Mouse (Mus musculus): Measurements from ENCODE around the gene Pif1. TPM values are rescaled to one million over a fixed set of nuclear protein-coding genes. Genes with fewer than 3 reads are reported as not detected.

Pif1 gene
- total RNA-seq, 2 experiments from 2014 or later, result 0.45 to 0.46 TPM

DNA sequence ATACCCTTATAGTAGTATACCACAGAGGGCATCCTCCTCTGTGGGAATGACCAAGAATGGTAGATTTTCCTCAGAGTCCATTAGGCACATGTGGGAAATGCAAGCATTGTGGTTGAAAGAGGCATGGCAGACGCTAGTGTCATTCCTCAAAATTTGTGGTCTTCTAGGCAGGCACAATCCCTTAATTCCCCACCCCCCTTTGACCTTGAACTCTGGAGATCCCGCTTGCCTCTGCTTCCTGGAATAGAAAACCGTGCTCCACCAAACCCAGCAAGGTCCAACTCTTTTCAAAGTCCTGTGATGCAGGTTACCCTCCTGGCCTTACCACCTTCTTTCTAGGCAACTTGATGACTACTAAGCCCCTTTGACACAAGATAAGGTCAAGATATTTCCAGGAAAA, 5.8 kb downstream of the Pif1 start:
- DNase-seq (ENCODE audit: low spot score in 2 of 2), result no peak

GRCm38 (mm10) chr9:65593596-65593995, 6.6 kb downstream of the Pif1 start:
- no peak for DNase-seq (ENCODE audit: low spot score in 2 of 2)

- DNase-seq (ENCODE audit: low spot score in 2 of 2), result peak in 1 of 2 experiments; percentile 45
Measured at GRCm38 (mm10) chr9:65598765-65599249, 11.8 kb downstream of the Pif1 start.

- no peak for DNase-seq (ENCODE audit: low spot score in 2 of 2)
Measured at GRCm38 (mm10) chr9:65600951-65601350, 14.0 kb downstream of the Pif1 start.

GRCm38 (mm10) chr9:65603401-65604102, 16.6 kb downstream of the Pif1 start:
- peak in 1 of 2 experiments; percentile 26 for DNase-seq (ENCODE audit: low spot score in 2 of 2)

GRCm38 (mm10) chr9:65605471-65606136, 18.6 kb downstream of the Pif1 start:
- peak; percentile 42 to 51 for DNase-seq (ENCODE audit: low spot score in 2 of 2)

GRCm38 (mm10) chr9:65606321-65607109, 19.6 kb downstream of the Pif1 start:
- no peak for DNase-seq (ENCODE audit: low spot score in 2 of 2)

- no peak for DNase-seq (ENCODE audit: low spot score in 2 of 2)
Measured at GRCm38 (mm10) chr9:65607120-65607519, 20.2 kb downstream of the Pif1 start.

- DNase-seq (ENCODE audit: low spot score in 2 of 2), result no peak
Measured at GRCm38 (mm10) chr9:65611969-65612486, 25.1 kb downstream of the Pif1 start.

- DNase-seq (ENCODE audit: low spot score in 2 of 2), result no peak
Measured at GRCm38 (mm10) chr9:65613098-65613497, 26.1 kb downstream of the Pif1 start.

GRCm38 (mm10) chr9:65619311-65619710, 32.4 kb downstream of the Pif1 start:
- no peak for DNase-seq (ENCODE audit: low spot score in 2 of 2)

- no peak for DNase-seq (ENCODE audit: low spot score in 2 of 2)
Measured at GRCm38 (mm10) chr9:65621196-65621595, 34.2 kb downstream of the Pif1 start.

- DNase-seq (ENCODE audit: low spot score in 2 of 2), result no peak
Measured at GRCm38 (mm10) chr9:65621666-65622065, 34.7 kb downstream of the Pif1 start.

DNA sequence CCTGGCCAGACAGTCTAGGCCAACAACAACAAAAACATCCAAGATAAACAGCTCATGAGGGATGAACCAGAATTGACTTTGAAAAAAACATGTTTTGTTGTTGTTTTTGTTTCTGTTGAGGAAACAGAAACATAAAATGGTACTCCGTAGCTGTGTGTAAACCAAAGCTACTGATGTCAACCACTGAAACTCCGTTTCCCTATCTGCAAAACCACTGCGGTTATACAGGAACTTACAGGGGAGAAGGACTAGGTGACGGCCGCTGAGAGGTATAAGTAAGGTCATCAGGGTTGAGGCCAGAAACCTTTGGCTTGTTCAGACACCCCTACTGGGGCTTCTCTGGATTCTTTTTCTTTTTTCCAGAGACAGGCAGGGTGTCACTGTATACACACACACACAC, 35.9 kb downstream of the Pif1 start:
- no peak for DNase-seq (ENCODE audit: low spot score in 2 of 2)

- DNase-seq (ENCODE audit: low spot score in 2 of 2), result no peak
Measured at GRCm38 (mm10) chr9:65624266-65624665, 37.3 kb downstream of the Pif1 start.

GRCm38 (mm10) chr9:65629025-65629766, 42.2 kb downstream of the Pif1 start, which contains the start of gene Rbpms2:
TSS of gene Rbpms2 (plus strand) at chr9:65629648.
- no peak for DNase-seq (ENCODE audit: low spot score in 2 of 2)

- peak in 1 of 2 experiments; percentile 6 for DNase-seq (ENCODE audit: low spot score in 2 of 2)
Measured at GRCm38 (mm10) chr9:65629767-65630630, 43.0 kb downstream of the Pif1 start.

GRCm38 (mm10) chr9:65630631-65631353, 43.8 kb downstream of the Pif1 start:
- peak in 1 of 2 experiments; percentile 6 for DNase-seq (ENCODE audit: low spot score in 2 of 2)
